Mouse (Mus musculus): Measurements from ENCODE around the gene Ckap2l. TPM values are rescaled to one million over a fixed set of nuclear protein-coding genes. Genes with fewer than 3 reads are reported as not detected.

Gene Ckap2l
- polyA plus RNA-seq (2014; fragmentation: Illumina TruSeq; extraction: RNeasy Lipid Tissue Mini Kit (QIAGEN cat#74804); ENCODE audit: low read depth, low replicate concordance): 0.24 TPM

DNA sequence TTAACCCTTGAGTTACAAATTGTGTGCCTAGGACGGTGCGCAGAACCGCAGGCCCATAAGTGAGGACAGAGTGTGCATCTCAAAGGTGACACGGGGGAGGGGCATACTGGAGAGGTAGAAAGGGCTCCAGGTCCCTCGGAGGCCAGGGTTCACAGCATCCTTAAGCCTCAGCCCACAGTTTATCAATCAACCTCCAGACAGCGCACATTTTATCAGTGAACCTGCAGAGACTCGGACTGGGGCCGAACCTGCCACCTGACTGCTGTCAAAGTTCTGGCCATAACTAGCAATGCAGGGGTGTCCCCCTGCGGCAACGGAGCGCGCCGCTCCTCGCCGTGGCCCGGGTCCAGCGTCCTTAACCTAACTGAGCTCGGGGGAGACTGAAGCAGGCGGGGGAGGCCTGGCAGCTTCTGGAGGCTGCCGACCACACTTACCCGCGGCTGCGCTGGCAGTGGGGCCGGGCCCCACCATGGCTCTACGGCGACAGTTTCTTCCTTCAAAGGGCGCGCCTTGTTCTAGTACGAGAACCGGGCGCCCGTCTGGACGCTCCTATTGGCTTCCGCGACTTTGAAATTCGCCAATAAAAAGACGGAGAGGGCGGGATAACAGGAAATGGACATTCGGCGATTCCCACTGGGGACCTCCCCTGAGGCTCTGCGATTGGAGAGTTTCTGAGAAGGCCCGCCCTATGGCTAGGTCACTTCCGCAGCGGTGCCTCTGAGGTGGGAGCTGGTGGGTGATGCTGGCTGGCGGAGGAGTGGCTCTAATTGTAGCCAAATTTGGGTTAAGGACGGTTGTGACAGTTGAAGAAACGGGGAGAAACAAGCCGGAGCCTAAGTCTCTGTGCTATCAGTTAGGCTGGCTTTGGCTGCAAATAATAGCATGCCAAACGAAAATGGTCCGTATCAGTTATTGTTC, at the start of gene Ckap2l:
Ckap2l (minus strand) TSS at position 542 of the 918 bp plus-strand sequence.

DNA sequence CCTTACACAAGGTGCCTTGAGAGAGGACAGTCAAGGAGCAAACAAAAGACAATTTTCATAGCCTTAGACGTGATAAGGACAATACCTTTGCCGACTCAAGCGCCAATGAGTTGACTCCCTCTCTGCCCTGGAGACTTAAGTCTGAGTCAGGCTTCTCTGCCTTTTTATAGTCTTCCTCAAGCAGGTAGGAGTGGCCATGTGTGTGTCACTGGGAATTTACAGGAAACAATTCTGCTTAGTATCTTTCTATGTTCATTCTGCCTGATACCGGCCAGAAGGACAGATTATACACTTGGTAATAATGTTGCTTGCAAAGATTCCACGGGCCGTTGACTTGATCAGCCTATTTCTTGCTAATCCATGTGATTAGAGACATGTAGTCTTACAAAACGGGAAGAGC, 12.8 kb upstream of the Ckap2l start, which contains the start of gene Il1a:
Il1a (minus strand) TSS at position 137 of the 400 bp plus-strand sequence.

Other genes with a start within 250 kb of the Ckap2l start
- gene Vinac1, start 249.0 kb downstream of the Ckap2l start, polyA plus RNA-seq (2014; fragmentation: Illumina TruSeq; extraction: RNeasy Lipid Tissue Mini Kit (QIAGEN cat#74804); ENCODE audit: low read depth, low replicate concordance): not detected
- 16.7 TPM for gene Ttl, start 231.3 kb downstream of the Ckap2l start, polyA plus RNA-seq (2014; fragmentation: Illumina TruSeq; extraction: RNeasy Lipid Tissue Mini Kit (QIAGEN cat#74804); ENCODE audit: low read depth, low replicate concordance)
- gene Polr1b, start 196.2 kb downstream of the Ckap2l start, polyA plus RNA-seq (2014; fragmentation: Illumina TruSeq; extraction: RNeasy Lipid Tissue Mini Kit (QIAGEN cat#74804); ENCODE audit: low read depth, low replicate concordance): 13.0 TPM
- gene Chchd5, start 167.5 kb downstream of the Ckap2l start, polyA plus RNA-seq (2014; fragmentation: Illumina TruSeq; extraction: RNeasy Lipid Tissue Mini Kit (QIAGEN cat#74804); ENCODE audit: low read depth, low replicate concordance): 14.2 TPM
- 45.6 TPM for gene Slc20a1, start 98.4 kb downstream of the Ckap2l start, polyA plus RNA-seq (2014; fragmentation: Illumina TruSeq; extraction: RNeasy Lipid Tissue Mini Kit (QIAGEN cat#74804); ENCODE audit: low read depth, low replicate concordance)
- not detected for gene Il1a, start 12.8 kb upstream of the Ckap2l start, polyA plus RNA-seq (2014; fragmentation: Illumina TruSeq; extraction: RNeasy Lipid Tissue Mini Kit (QIAGEN cat#74804); ENCODE audit: low read depth, low replicate concordance)
- gene Il1b, start 73.9 kb upstream of the Ckap2l start, polyA plus RNA-seq (2014; fragmentation: Illumina TruSeq; extraction: RNeasy Lipid Tissue Mini Kit (QIAGEN cat#74804); ENCODE audit: low read depth, low replicate concordance): 1.5 TPM
- not detected for gene F830045P16Rik, start 239.4 kb upstream of the Ckap2l start, polyA plus RNA-seq (2014; fragmentation: Illumina TruSeq; extraction: RNeasy Lipid Tissue Mini Kit (QIAGEN cat#74804); ENCODE audit: low read depth, low replicate concordance)

All from heart, adult 10 weeks (tissue).